Mouse (Mus musculus): ENCODE measurements around the gene Cdhr5.

Cdhr5 gene

DNA sequence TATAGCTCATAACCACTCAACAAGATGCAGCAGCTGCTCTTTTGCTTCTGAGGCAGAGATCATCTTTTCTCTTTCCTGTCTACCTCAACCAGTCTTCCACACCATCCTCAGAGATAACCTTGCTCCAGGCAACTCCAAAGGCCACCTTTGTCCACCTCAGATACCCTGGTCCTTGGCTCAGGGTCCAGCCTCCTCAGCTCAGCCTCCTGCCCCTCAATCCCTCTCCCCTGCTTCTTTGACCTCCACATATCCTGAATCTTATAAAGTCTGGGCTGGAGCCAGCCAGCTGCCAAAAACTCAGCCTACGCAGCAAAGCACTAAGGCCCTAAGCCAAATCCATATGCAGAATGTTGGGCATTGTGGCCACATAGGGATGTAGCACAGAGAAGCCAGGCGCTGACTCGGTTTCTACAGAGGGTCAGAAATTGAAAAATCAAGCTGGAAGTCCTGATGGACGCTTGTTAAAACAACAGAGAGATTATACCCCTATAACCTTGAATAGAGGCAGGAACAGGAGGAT lies 53.8 kb downstream of the Cdhr5 start:
- peak in 1 of 2 experiments; percentile 61 for DNase-seq (ENCODE audit: inconsistent age in 2 of 2, low spot score in 1 of 2)

DNA sequence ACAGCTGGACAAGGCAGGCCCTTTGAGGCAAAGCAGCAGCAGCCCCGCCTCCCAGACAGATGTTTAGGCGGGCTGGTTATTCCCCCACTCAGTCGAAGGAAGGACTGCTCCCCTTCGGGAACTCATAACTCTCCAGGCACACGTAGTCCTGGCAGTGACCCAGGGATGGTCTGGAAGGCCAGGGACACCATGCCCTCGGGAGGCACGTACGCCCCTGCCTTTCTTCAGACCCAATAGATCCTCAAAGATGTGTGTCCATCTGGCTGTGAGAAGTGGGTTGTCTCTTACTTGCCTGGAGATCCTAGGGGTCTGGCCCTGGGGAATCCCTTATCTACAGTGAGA lies 54.5 kb downstream of the Cdhr5 start:
- DNase-seq (ENCODE audit: inconsistent age in 2 of 2, low spot score in 1 of 2) = no peak

DNA sequence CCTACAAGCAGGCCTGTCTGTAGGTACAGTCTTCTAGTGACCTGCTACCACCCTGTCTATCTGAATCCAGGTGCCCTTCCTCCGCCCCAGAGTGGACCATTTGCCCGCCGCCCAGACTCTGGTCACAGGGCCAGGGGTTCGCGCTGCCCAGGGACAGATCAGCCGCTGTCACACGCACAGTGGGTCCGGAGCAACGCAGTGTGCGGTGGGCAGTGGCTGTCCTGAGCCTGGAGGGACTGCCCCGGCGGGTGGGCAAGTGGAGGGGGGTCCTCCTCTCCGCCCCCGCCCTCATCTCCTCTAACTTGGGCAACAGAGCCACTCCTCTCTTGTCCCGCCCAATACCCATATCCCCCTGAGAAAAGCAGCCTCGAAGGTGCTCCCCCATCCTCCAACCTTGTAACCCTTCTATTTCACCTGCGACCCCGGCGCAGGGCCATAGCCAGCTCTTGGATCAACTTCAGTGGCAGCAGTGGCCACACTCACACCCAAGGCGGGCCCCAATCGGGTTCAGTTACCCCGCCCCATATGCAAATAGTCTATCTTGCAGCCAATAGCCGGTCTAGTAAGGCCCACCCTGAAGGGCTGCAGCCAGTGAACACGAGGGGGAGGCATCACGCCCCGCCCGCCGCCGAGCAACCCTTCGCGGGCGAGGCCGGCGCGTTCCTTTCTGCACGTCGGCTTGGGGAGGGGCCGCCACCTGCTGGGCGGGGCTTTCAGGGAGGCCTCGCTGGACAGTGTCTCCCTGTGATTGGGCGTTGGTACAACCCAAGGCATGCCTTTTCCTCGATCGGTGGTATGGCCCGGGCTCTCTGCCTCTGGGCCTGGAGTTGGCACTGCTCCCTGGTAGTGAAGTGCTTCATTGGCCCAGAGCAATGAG lies 55.1 kb downstream of the Cdhr5 start:
- peak; percentile 99 for DNase-seq (ENCODE audit: inconsistent age in 2 of 2, low spot score in 1 of 2)

DNA sequence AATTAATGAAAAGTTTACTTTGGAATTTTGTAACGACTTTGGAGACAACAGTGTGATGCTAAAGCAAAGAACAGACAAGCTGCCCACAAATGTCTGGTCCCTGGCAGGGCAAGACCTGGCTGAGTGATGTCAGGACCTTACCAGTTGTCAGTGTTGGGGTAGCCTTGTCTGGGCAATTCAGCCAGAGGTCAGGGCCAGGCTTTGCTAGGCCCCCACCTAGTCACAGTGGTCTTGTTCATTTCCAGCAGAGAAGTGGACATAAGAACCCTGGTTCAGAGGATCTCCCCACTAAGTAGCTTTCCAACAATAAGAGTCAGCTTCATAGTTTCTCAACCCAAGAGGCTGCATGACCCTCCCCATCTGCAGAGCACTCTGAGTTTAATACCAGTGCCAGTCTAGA lies 56.2 kb downstream of the Cdhr5 start:
- DNase-seq (ENCODE audit: inconsistent age in 2 of 2, low spot score in 1 of 2) = no peak

GRCm38 (mm10) chr7:141219558-141220099 lies 57.0 kb downstream of the Cdhr5 start:
- DNase-seq (ENCODE audit: inconsistent age in 2 of 2, low spot score in 1 of 2) = no peak

Measured in adrenal gland, adult (tissue).